In the genomic region with DNA sequence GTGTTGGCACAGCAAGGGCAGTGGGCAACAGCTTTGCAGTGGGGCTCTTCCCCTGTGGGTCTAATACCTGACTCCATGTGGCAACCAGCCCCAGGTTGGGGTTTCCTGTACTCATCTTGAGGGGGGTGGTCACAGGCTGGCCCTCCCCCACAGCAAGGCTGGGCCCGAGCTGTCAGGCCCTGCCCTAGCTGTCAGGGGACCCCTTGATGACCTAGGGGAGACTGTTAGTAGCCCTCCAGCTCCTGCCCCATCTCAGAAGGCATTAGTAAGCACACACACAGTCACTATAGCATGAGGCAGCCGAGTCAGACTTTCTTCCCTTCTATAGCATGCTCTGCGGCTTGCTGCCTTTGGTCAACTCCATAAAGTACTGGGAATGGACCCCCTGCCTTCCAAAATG, we compare ENCODE assay signal across 24 mouse cellular contexts.
"Had no signal": no experiment of that assay in that cellular context is flagged by ENCODE, and none has a peak within 500 bp of the region (broad histone marks: within the 10 kb centered on the region; RNA-seq: fewer than 3 reads in every experiment).

No protein-coding gene starts in this region.

- H3K4me2 ChIP-seq: heart, embryonic 11.5 days; heart, embryonic 13.5 days; heart, embryonic 15.5 days; hindbrain, embryonic 13.5 days; kidney, embryonic 15.5 days; limb, embryonic 13.5 days; limb, embryonic 15.5 days; liver, embryonic 12.5 days had no signal

- H3K9me3 ChIP-seq: heart, embryonic 13.5 days; heart, embryonic 15.5 days; hindbrain, embryonic 13.5 days; kidney, embryonic 15.5 days; limb, embryonic 13.5 days; limb, embryonic 15.5 days; liver, embryonic 12.5 days had no signal

- H3K27ac ChIP-seq: heart, adult 2 months; heart, embryonic 13.5 days; heart, embryonic 15.5 days; hindbrain, embryonic 13.5 days; kidney, embryonic 15.5 days; kidney, postnatal 0 days; limb, embryonic 13.5 days; limb, embryonic 15.5 days; liver, embryonic 12.5 days; liver, embryonic 14.5 days had no signal

- H3K27me3 ChIP-seq: heart, embryonic 13.5 days; heart, embryonic 15.5 days; hindbrain, embryonic 13.5 days; kidney, embryonic 15.5 days; limb, embryonic 13.5 days; limb, embryonic 15.5 days; liver, embryonic 12.5 days had no signal

- H3K4me3 ChIP-seq: heart, adult 2 months; heart, embryonic 13.5 days; heart, embryonic 15.5 days; hindbrain, embryonic 13.5 days; kidney, embryonic 15.5 days; limb, embryonic 13.5 days; limb, embryonic 15.5 days; liver, embryonic 12.5 days had no signal

- DNase-seq: gastrocnemius, postnatal 14 days; gastrocnemius, postnatal 36 days; heart, adult 2 months; heart, postnatal 14 days; heart, postnatal 36 days; kidney, adult 11 months; kidney, adult 2 months; kidney, adult 9 months; kidney, postnatal 14 days; kidney, postnatal 36 days; layer of hippocampus, adult 9-11 months; layer of hippocampus, postnatal 36 days; left cerebral cortex, postnatal 4 days had no signal

- ATAC-seq: intestine, embryonic 16.5 days; liver, embryonic 12.5 days had no signal

- H3K4me1 ChIP-seq: heart, embryonic 13.5 days; heart, embryonic 15.5 days; hindbrain, embryonic 13.5 days; kidney, embryonic 15.5 days; limb, embryonic 13.5 days; limb, embryonic 15.5 days; liver, embryonic 12.5 days had no signal

- H3K9ac ChIP-seq: heart, embryonic 13.5 days; heart, embryonic 15.5 days; hindbrain, embryonic 13.5 days; kidney, embryonic 15.5 days; limb, embryonic 13.5 days; limb, embryonic 15.5 days; liver, embryonic 12.5 days; liver, embryonic 14.5 days had no signal
